Mouse (Mus musculus): Measurements from ENCODE around the gene Exog. TPM values are rescaled to one million over a fixed set of nuclear protein-coding genes. Genes with fewer than 3 reads are reported as not detected.

Gene Exog
- polyA plus RNA-seq (2021) = 5.7 TPM

DNA sequence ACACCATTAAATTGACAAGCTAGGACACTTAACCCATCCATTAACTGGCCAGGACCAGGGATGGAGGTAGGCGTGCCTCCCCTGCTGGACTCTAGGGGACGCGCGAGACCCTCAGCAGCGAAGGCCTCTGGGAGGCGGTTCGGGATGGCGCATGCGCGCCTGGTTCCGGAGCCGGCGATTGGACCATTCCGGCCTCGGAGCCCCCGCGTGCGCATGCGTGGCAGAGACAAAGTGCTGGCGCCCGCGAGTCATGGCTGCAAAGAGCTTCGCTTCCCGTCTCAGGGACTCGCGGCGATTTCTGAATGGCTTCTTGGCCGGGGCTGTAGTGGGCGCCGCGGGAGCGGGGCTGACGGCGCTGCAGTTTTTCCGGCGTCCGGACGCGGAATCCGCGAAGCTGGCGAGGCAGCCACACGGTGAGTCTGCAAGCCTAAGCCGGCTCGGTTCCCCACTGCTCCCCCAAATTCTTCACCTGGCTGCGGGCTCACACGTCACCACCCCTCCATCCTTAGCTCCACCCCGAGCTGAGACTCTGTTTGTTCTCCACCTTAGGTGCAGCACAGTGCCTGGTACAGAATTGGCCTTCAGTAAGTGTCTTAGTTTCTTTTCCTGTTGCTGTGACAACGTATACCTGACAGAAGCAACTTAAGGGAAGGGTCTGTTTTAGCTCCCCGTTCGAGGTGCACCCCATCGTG is at the start of gene Exog:
TSS of gene Exog (plus strand) at position 206 of the 692 bp plus-strand sequence.
- peak; percentile 95 for ATAC-seq
- POLR2A ChIA-PET = no interaction called here
- peak; percentile 98 for TF ChIP-seq CTCF (IDR thresholded peaks at IDR 0.05)
- CTCF ChIA-PET = interaction anchor here (0.7 to 2.5 kb wide), 8 partner anchors 9 to 149 kb away, joined by 3 to 10 read pairs (median 4); partner anchors contain the start of gene Acvr2b
- no peaks in the 10 kb centered on the region for H3K27me3 ChIP-seq
- DNase-seq (ENCODE audit: low read depth, low spot score) = peak; percentile 69
- in situ Hi-C loops (cut with MboI; ENCODE audit: low pct_unique_long_range_greater_than_20kb) = no loop called here

- DNase-seq (ENCODE audit: low read depth, low spot score) = no peak
- TF ChIP-seq CTCF (IDR thresholded peaks at IDR 0.05) = no peak
- ChIA-PET CTCF (interaction anchor here (1.0 kb wide), 1 partner anchor 43 kb away, joined by 4 read pairs; the partner anchor contains the start of gene Exog), POLR2A (no interaction called here)
- no peaks in the 10 kb centered on the region for H3K27me3 ChIP-seq
- ATAC-seq = peak; percentile 32
- in situ Hi-C loops (cut with MboI; ENCODE audit: low pct_unique_long_range_greater_than_20kb) = loop anchor here (5.0 kb wide), 1 partner anchor 39 kb away; no protein-coding TSS in a partner anchor
Observed at GRCm38 (mm10) chr9:119401351-119401750, 43.4 kb upstream of the Exog start.

- ChIA-PET CTCF (interaction anchor here (1.0 kb wide), 1 partner anchor 43 kb away, joined by 4 read pairs; the partner anchor contains the start of gene Exog), POLR2A (no interaction called here)
- no peak for TF ChIP-seq CTCF (IDR thresholded peaks at IDR 0.05)
- DNase-seq (ENCODE audit: low read depth, low spot score) = peak; percentile 55
- H3K27me3 ChIP-seq = no peaks in the 10 kb centered on the region
- peak; percentile 92 for ATAC-seq
- in situ Hi-C loops (cut with MboI; ENCODE audit: low pct_unique_long_range_greater_than_20kb) = loop anchor here (5.0 kb wide), 1 partner anchor 40 kb away; no protein-coding TSS in a partner anchor
Observed at GRCm38 (mm10) chr9:119401801-119402214, 42.9 kb upstream of the Exog start, which contains the start of gene Acvr2b. Acvr2b (plus strand) TSS chr9:119402118.

DNA sequence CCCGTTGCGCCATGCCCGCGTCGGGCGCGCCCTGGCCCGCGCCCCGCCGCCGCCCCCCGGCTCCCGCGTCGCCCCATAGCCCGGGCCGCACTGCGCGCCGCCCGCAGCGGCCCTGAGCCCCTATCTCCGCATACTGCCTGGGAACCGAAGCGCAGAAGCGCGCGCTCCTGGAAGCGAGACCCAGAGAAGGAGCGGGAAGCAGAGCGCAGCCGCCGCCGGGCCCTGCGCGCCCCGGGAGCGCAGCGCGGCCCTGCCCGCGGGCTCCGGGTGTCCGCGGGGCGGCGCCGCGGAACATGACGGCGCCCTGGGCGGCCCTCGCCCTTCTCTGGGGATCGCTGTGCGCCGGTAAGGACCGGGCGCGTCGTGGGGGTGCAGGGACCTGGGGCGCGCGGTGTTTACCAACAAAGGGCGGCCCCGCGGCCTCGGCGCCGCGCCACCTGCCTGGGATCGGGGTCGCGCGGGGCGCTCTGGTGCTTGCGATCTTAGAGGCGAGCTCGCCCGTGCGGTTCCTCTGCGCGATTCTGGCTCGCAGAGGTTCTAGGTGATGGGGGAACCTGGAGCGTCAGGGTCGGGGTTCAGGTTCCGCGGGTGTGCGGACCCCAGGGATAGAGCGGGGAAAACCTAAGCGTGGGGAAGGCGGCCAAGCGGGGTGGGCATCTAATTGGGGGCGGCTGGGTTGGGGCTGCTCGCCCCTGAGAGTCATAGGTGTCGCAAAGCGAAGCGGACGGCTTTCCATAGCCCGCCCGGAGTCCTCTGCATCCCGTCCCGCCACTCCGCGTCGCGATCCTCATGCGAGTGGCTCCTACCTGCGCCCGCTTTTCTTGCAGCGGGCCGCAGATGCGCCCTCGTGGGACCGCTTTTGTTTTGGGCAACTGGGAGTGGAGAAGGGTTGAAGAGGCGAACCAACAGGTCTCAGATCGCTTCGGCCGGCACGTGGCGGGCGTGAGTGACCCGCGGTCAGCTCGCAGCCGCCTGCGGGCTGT is 42.2 kb upstream of the Exog start:
- no peak for DNase-seq (ENCODE audit: low read depth, low spot score)
- ChIA-PET CTCF (interaction anchor here (1.0 kb wide), 1 partner anchor 42 kb away, joined by 4 read pairs; the partner anchor contains the start of gene Exog), POLR2A (no interaction called here)
- no peaks in the 10 kb centered on the region for H3K27me3 ChIP-seq
- ATAC-seq = peak; percentile 33
- TF ChIP-seq CTCF (IDR thresholded peaks at IDR 0.05) = no peak
- in situ Hi-C loops (cut with MboI; ENCODE audit: low pct_unique_long_range_greater_than_20kb) = loop anchor here (5.0 kb wide), 1 partner anchor 40 kb away; no protein-coding TSS in a partner anchor

DNA sequence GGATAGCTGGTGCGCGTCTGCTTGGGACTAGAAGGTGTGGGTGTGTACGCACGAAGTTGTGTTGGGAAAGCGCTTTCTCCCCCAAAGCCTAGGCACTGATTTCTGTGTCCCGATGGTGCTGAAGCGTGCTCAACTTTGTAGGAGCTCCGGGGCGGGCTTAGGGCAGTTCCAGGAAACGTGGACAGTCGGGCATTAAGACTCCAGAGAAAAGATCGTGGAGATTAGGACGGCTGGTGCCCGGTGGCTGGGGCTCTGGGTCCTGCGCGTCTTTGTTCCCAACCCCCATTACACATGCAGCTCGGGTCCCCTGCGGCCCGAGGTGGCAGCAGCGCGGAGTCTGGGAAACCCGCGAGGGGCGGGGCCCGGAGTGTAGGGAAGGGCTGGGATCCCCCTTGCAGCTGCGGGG is 41.5 kb upstream of the Exog start:
- ChIA-PET CTCF (no interaction called here), POLR2A (no interaction called here)
- TF ChIP-seq CTCF (IDR thresholded peaks at IDR 0.05) = no peak
- no peak for DNase-seq (ENCODE audit: low read depth, low spot score)
- peak; percentile 1 for ATAC-seq
- no peaks in the 10 kb centered on the region for H3K27me3 ChIP-seq
- in situ Hi-C loops (cut with MboI; ENCODE audit: low pct_unique_long_range_greater_than_20kb) = loop anchor here (5.0 kb wide), 1 partner anchor 41 kb away; no protein-coding TSS in a partner anchor

GRCm38 (mm10) chr9:119404090-119404489 is 40.7 kb upstream of the Exog start:
- ChIA-PET CTCF (no interaction called here), POLR2A (no interaction called here)
- no peak for DNase-seq (ENCODE audit: low read depth, low spot score)
- no peak for ATAC-seq
- TF ChIP-seq CTCF (IDR thresholded peaks at IDR 0.05) = no peak
- H3K27me3 ChIP-seq = no peaks in the 10 kb centered on the region
- in situ Hi-C loops (cut with MboI; ENCODE audit: low pct_unique_long_range_greater_than_20kb) = loop anchor here (5.0 kb wide), 1 partner anchor 42 kb away; no protein-coding TSS in a partner anchor

DNA sequence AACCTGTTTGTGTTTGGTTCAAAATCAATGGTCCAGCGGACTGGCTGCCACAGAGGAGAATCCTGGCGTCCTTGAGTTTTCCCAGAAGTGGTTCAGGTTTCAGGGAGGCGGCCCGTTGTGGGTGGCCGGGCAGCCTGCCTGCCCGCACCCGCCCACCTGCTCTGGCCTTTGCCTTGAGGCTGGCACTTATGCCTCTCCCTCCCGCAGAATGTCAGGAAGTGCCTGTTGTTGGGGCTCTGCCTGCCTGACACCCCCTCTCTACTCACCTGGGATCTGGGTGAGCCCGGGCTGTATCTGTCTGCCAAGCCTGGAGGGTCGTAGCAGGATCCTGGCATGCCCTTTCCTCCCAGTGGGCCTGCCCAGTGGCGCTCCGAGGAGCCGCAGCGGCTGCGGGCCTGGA is 36.9 kb upstream of the Exog start:
- no peak for ATAC-seq

DNA sequence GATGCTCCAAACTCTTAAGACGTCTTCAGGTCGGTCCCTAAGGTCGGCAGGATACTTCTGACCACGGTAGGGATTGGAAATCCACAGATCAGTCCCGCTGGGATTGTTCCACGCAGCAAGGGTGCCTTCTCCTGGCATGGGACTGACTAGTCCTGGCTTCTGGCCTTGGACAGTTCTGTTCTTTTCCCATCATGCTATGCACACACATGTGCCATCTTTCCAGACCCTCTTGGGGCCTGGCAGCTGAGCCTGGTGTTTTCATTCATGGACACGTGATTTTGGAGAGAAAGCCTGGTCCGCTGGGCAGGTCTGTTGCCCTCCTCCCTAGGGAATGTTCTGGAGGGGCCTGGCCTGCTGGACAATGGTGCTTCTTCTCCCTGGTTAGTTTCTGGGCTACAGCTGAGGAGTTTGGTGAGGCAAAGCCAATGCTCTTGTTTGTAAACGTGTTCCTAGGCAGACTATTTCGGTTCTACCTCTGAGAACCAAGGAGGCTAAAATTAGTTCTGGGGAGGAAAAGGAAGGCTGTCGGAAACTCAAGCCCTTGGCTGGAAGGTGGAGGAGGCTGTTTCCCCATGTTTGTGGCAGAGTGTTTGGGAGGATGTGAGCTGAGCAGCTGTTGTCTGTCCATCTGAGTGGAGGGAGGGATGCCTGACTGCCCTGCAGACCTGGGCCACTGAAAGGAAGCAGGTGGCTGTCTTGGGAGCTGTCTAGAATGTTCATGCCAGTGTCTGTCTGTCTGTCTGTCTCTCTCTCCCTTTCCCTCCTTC is 35.7 kb upstream of the Exog start:
- no peak for TF ChIP-seq CTCF (IDR thresholded peaks at IDR 0.05)
- DNase-seq (ENCODE audit: low read depth, low spot score) = no peak

More for the DNA sequence above, 36.9 kb upstream of the Exog start:
- H3K27me3 ChIP-seq = no peaks in the 10 kb centered on the region
- no peak for DNase-seq (ENCODE audit: low read depth, low spot score)
- in situ Hi-C loops (cut with MboI; ENCODE audit: low pct_unique_long_range_greater_than_20kb) = no loop called here
- TF ChIP-seq CTCF (IDR thresholded peaks at IDR 0.05) = no peak
- POLR2A ChIA-PET = no interaction called here
- CTCF ChIA-PET = interaction anchor here (1.1 kb wide), 1 partner anchor 8 kb away, joined by 5 read pairs; no protein-coding TSS in a partner anchor

DNA sequence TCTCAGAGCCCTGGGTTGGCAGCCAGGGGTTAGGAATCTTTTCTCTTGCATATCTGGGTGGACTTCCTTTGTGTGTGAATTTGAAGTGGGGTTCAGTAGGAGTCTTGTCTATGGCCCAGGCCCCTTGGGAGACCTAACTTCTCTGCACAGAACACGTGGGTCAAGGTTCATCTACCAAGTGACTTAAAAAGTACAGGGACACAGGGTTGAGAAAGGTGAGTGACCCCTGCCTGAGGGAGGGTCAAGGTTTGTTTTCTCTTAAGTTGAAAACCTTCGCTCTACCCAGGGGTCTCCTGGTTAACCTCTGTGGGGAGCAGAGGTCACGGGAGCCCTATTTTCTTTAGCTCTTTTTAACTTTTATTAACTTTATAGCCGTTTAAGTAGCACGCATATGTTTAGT is 34.9 kb upstream of the Exog start:
- ChIA-PET CTCF (no interaction called here), POLR2A (no interaction called here)
- ATAC-seq = no peak
- in situ Hi-C loops (cut with MboI; ENCODE audit: low pct_unique_long_range_greater_than_20kb) = no loop called here
- no peak for TF ChIP-seq CTCF (IDR thresholded peaks at IDR 0.05)
- H3K27me3 ChIP-seq = no peaks in the 10 kb centered on the region
- DNase-seq (ENCODE audit: low read depth, low spot score) = no peak

More for the DNA sequence above, 35.7 kb upstream of the Exog start:
- in situ Hi-C loops (cut with MboI; ENCODE audit: low pct_unique_long_range_greater_than_20kb) = no loop called here
- ChIA-PET POLR2A (no interaction called here), CTCF (no interaction called here)
- ATAC-seq = no peak
- no peaks in the 10 kb centered on the region for H3K27me3 ChIP-seq

GRCm38 (mm10) chr9:119418025-119418424 is 26.7 kb upstream of the Exog start:
- in situ Hi-C loops (cut with MboI; ENCODE audit: low pct_unique_long_range_greater_than_20kb) = no loop called here
- no peaks in the 10 kb centered on the region for H3K27me3 ChIP-seq
- no peak for TF ChIP-seq CTCF (IDR thresholded peaks at IDR 0.05)
- CTCF ChIA-PET = no interaction called here
- POLR2A ChIA-PET = no interaction called here
- ATAC-seq = no peak
- DNase-seq (ENCODE audit: low read depth, low spot score) = no peak

Measured in Patski (cell line).